Mouse (Mus musculus) embryonic facial prominence, embryonic 10.5 days (tissue): Measurements from ENCODE around the gene Cstf1. TPM values are rescaled to one million over a fixed set of nuclear protein-coding genes. Genes with fewer than 3 reads are reported as not detected.

Experiments used
- DNase-seq: peaks from one replicate; pipeline ENCODE4 v3.0.0-alpha.2; 2017; ENCODE audit warnings: low spot score
- H3K27ac ChIP-seq: fragments of 300-500 bp; sonication (generic); replicated peaks from 2 replicates; pipeline ENCODE4 v1.5.1; 2016; ENCODE audit warnings: mild to moderate bottlenecking
- H3K27me3 ChIP-seq: fragments of 300-500 bp; sonication (generic); replicated peaks from 2 replicates; pipeline ENCODE4 v1.6.1; 2016; ENCODE audit warnings: low read depth, mild to moderate bottlenecking; ENCODE audit not compliant: poor library complexity, severe bottlenecking
- H3K36me3 ChIP-seq: fragments of 300-500 bp; sonication (generic); replicated peaks from 2 replicates; pipeline ENCODE4 v1.6.1; 2016; ENCODE audit warnings: mild to moderate bottlenecking, moderate library complexity
- H3K4me1 ChIP-seq: fragments of 300-500 bp; sonication (generic); 2 replicates; pipeline ENCODE4 v1.6.1; 2016
- H3K4me3 ChIP-seq: fragments of 300-500 bp; sonication (generic); 2 replicates; pipeline ENCODE4 v1.5.1; 2016; ENCODE audit warnings: mild to moderate bottlenecking, moderate library complexity
- H3K9me3 ChIP-seq: fragments of 300-500 bp; sonication (generic); 2 replicates; pipeline ENCODE4 v1.6.1; 2016; ENCODE audit warnings: mild to moderate bottlenecking
- WGBS: fragments of 180-500 bp; shearing (Covaris S2); methylation state at CpG from one replicate; pipeline ENCODE4 v1.1.7; 2016; 5-methylcytosine and 5-hydroxymethylcytosine counted together
- polyA plus RNA-seq: library from polyadenylated mRNA; unstranded; fragments of >200 nt; fragmentation: Nextera tagmentation; extraction: Ambion mirVana; gene quantifications from 2 replicates; pipeline ENCODE4 v1.2.1, GENCODE M21; 2016

Gene Cstf1
- polyA plus RNA-seq, 1 experiment from 2014 or later: 57.9 TPM

GRCm38 (mm10) chr2:172346933-172347611 lies 23.4 kb upstream of the Cstf1 start:
- Histone ChIP-seq H3K4me1 (peaks cover 50% of the 10 kb centered on the region), H3K27ac (peak overlapping the region; percentile 40; the same call in 1 of the 2 replicates), H3K36me3 (no peaks in the 10 kb centered on the region), H3K9me3 (no peaks in the 10 kb centered on the region), H3K27me3 (peaks cover 10% of the 10 kb centered on the region; the same call in 1 of the 2 replicates), H3K4me3 (peak overlapping the region; percentile 81)
- DNase-seq: peak; percentile 32
- 58% methylated on average over 8 of the region's 8 CpGs for WGBS

GRCm38 (mm10) chr2:172348297-172348950 lies 22.1 kb upstream of the Cstf1 start:
- H3K27me3 ChIP-seq: peaks cover 10% of the 10 kb centered on the region; the same call in 1 of the 2 replicates
- H3K4me1 ChIP-seq: peaks cover 50% of the 10 kb centered on the region
- H3K27ac ChIP-seq: 0 out of 2 replicates have a peak overlapping the region, but pooled peaks have one; percentile 35
- no peaks in the 10 kb centered on the region for H3K9me3 ChIP-seq
- WGBS: 74% methylated on average over 3 of the region's 3 CpGs
- H3K36me3 ChIP-seq: peaks cover 10% of the 10 kb centered on the region
- no peak for DNase-seq
- 0 out of 2 replicates have a peak overlapping the region, but pooled peaks have one; percentile 81 for H3K4me3 ChIP-seq

- peaks cover 10% of the 10 kb centered on the region; the same call in 1 of the 2 replicates for H3K27me3 ChIP-seq
- WGBS: 79% methylated on average over 14 of the region's 14 CpGs
- H3K9me3 ChIP-seq: no peaks in the 10 kb centered on the region
- no peak overlapping the region for H3K27ac ChIP-seq
- DNase-seq: no peak
- peaks cover 44% of the 10 kb centered on the region for H3K4me1 ChIP-seq
- peaks cover 24% of the 10 kb centered on the region for H3K36me3 ChIP-seq
- no peak overlapping the region for H3K4me3 ChIP-seq
Measured at GRCm38 (mm10) chr2:172349776-172350175, 20.7 kb upstream of the Cstf1 start.

GRCm38 (mm10) chr2:172350773-172351172 lies 19.7 kb upstream of the Cstf1 start:
- H3K4me1 ChIP-seq: peaks cover 37% of the 10 kb centered on the region
- 77% methylated on average over 8 of the region's 8 CpGs for WGBS

GRCm38 (mm10) chr2:172353218-172353617 lies 17.3 kb upstream of the Cstf1 start:
- H3K36me3 ChIP-seq: peaks cover 58% of the 10 kb centered on the region
- no peak for DNase-seq
- H3K9me3 ChIP-seq: no peaks in the 10 kb centered on the region
- no peaks in the 10 kb centered on the region for H3K27me3 ChIP-seq
- H3K4me1 ChIP-seq: peaks cover 17% of the 10 kb centered on the region
- 84% methylated on average over 9 of the region's 9 CpGs for WGBS
- H3K27ac ChIP-seq: no peak overlapping the region
- no peak overlapping the region for H3K4me3 ChIP-seq

More at GRCm38 (mm10) chr2:172350773-172351172, 19.7 kb upstream of the Cstf1 start:
- H3K4me3 ChIP-seq: no peak overlapping the region
- no peak overlapping the region for H3K27ac ChIP-seq
- no peak for DNase-seq
- peaks cover 10% of the 10 kb centered on the region; the same call in 1 of the 2 replicates for H3K27me3 ChIP-seq
- H3K9me3 ChIP-seq: no peaks in the 10 kb centered on the region
- H3K36me3 ChIP-seq: peaks cover 34% of the 10 kb centered on the region

- H3K36me3 ChIP-seq: peaks cover 74% of the 10 kb centered on the region
- 83% methylated on average over 9 of the region's 9 CpGs for WGBS
- H3K27me3 ChIP-seq: no peaks in the 10 kb centered on the region
- H3K9me3 ChIP-seq: no peaks in the 10 kb centered on the region
- no peak overlapping the region for H3K4me3 ChIP-seq
- H3K27ac ChIP-seq: no peak overlapping the region
- no peak for DNase-seq
- peaks cover 9% of the 10 kb centered on the region for H3K4me1 ChIP-seq
Measured at GRCm38 (mm10) chr2:172354761-172355160, 15.7 kb upstream of the Cstf1 start.

- WGBS: 89% methylated on average over 5 of the region's 5 CpGs
- Histone ChIP-seq H3K27me3 (no peaks in the 10 kb centered on the region), H3K36me3 (peaks cover 84% of the 10 kb centered on the region), H3K9me3 (no peaks in the 10 kb centered on the region), H3K27ac (no peak overlapping the region), H3K4me3 (no peak overlapping the region), H3K4me1 (peaks cover 5% of the 10 kb centered on the region)
- no peak for DNase-seq
Measured at GRCm38 (mm10) chr2:172355833-172356232, 14.6 kb upstream of the Cstf1 start.

GRCm38 (mm10) chr2:172363176-172363575 lies 7.3 kb upstream of the Cstf1 start:
- Histone ChIP-seq H3K4me3 (no peak overlapping the region), H3K27ac (no peak overlapping the region), H3K27me3 (no peaks in the 10 kb centered on the region), H3K9me3 (no peaks in the 10 kb centered on the region), H3K36me3 (peaks cover 100% of the 10 kb centered on the region), H3K4me1 (peaks cover 15% of the 10 kb centered on the region)
- no peak for DNase-seq
- WGBS: 86% methylated on average over 7 of the region's 7 CpGs

GRCm38 (mm10) chr2:172371258-172371657 lies 777 bp downstream of the Cstf1 start:
- H3K27me3 ChIP-seq: no peaks in the 10 kb centered on the region
- peak overlapping the region; percentile 98 for H3K27ac ChIP-seq
- H3K4me3 ChIP-seq: peak overlapping the region; percentile 87

GRCm38 (mm10) chr2:172376551-172376950 lies 6.1 kb downstream of the Cstf1 start:
- no peaks in the 10 kb centered on the region for H3K27me3 ChIP-seq
- H3K9me3 ChIP-seq: no peaks in the 10 kb centered on the region
- WGBS: 92% methylated on average over 4 of the region's 4 CpGs
- no peak overlapping the region for H3K27ac ChIP-seq
- no peak for DNase-seq
- H3K4me1 ChIP-seq: peaks cover 8% of the 10 kb centered on the region
- H3K36me3 ChIP-seq: peaks cover 91% of the 10 kb centered on the region
- no peak overlapping the region for H3K4me3 ChIP-seq

More at GRCm38 (mm10) chr2:172371258-172371657, 777 bp downstream of the Cstf1 start:
- Histone ChIP-seq H3K9me3 (no peaks in the 10 kb centered on the region), H3K4me1 (peaks cover 41% of the 10 kb centered on the region), H3K36me3 (peaks cover 66% of the 10 kb centered on the region)
- no peak for DNase-seq
- WGBS: under 1% methylated on average over 11 of the region's 11 CpGs

GRCm38 (mm10) chr2:172376999-172377515 lies 6.6 kb downstream of the Cstf1 start:
- no peaks in the 10 kb centered on the region for H3K27me3 ChIP-seq
- H3K27ac ChIP-seq: no peak overlapping the region
- H3K4me3 ChIP-seq: no peak overlapping the region
- 50% methylated on average over 5 of the region's 5 CpGs for WGBS
- DNase-seq: no peak
- peaks cover 3% of the 10 kb centered on the region for H3K4me1 ChIP-seq
- peaks cover 96% of the 10 kb centered on the region for H3K36me3 ChIP-seq
- H3K9me3 ChIP-seq: no peaks in the 10 kb centered on the region

GRCm38 (mm10) chr2:172378332-172378731 lies 7.9 kb downstream of the Cstf1 start:
- Histone ChIP-seq H3K27me3 (no peaks in the 10 kb centered on the region), H3K9me3 (no peaks in the 10 kb centered on the region), H3K4me3 (no peak overlapping the region), H3K27ac (no peak overlapping the region), H3K4me1 (no peaks in the 10 kb centered on the region), H3K36me3 (peaks cover 100% of the 10 kb centered on the region)
- WGBS: 80% methylated on average over 7 of the region's 7 CpGs
- peak; percentile 30 for DNase-seq
